Mouse (Mus musculus) forebrain, embryonic 12.5 days (tissue): ENCODE data around the gene Ep300. TPM values are rescaled to one million over a fixed set of nuclear protein-coding genes. Genes with fewer than 3 reads are reported as not detected.
"Not testable (repeated sequence)": the region's sequence is repeated elsewhere in the genome, so short reads cannot be mapped to it uniquely, and the experiment has no call there.

ENCODE experiments used
- ATAC-seq: fragments of 200-750 bp; cut with Nextera tagmentation; 2 replicates; pipeline ENCODE4 v1.8.0; 2017; ENCODE audit warnings: moderate TSS enrichment; ENCODE audit not compliant: low FRiP score
- H3K27ac ChIP-seq: fragments of 300-500 bp; sonication (generic); 2 replicates; pipeline ENCODE4 v1.5.1; 2016; ENCODE audit warnings: mild to moderate bottlenecking
- H3K27me3 ChIP-seq: fragments of 300-500 bp; sonication (generic); 2 replicates; pipeline ENCODE4 v1.6.1; 2016; ENCODE audit warnings: mild to moderate bottlenecking
- H3K36me3 ChIP-seq: fragments of 300-500 bp; sonication (generic); replicated peaks from 2 replicates; pipeline ENCODE4 v1.6.1; 2016; ENCODE audit warnings: mild to moderate bottlenecking
- H3K4me1 ChIP-seq: fragments of 300-500 bp; sonication (generic); 2 replicates; pipeline ENCODE4 v1.6.1; 2016
- H3K4me2 ChIP-seq: fragments of 300-500 bp; sonication (generic); 2 replicates; pipeline ENCODE4 v1.6.1; 2016; ENCODE audit warnings: mild to moderate bottlenecking, moderate library complexity
- H3K4me3 ChIP-seq: fragments of 300-500 bp; sonication (generic); replicated peaks from 2 replicates; pipeline ENCODE4 v1.5.1; 2016; ENCODE audit warnings: mild to moderate bottlenecking
- H3K9ac ChIP-seq: fragments of 300-500 bp; sonication (generic); 2 replicates; pipeline ENCODE4 v1.6.1; 2016; ENCODE audit warnings: mild to moderate bottlenecking
- H3K9me3 ChIP-seq: fragments of 300-500 bp; sonication (generic); 2 replicates; pipeline ENCODE4 v1.6.1; 2016
- WGBS: fragments of 180-500 bp; shearing (Covaris S2); methylation state at CpG from one replicate; pipeline ENCODE4 v1.1.7; 2016; 5-methylcytosine and 5-hydroxymethylcytosine counted together
- microRNA-seq: library from miRNA; unstranded; fragments of <30 nt; microRNA quantifications from one replicate; pipeline ENCODE4, GENCODE M21; 2017
- polyA plus RNA-seq: library from polyadenylated mRNA; unstranded; fragments of >200 nt; fragmentation: Nextera tagmentation; extraction: Ambion mirVana; gene quantifications from 2 replicates; pipeline ENCODE4 v1.2.1, GENCODE M21; 2016

The Ep300 gene
- polyA plus RNA-seq, 1 experiment from 2014 or later, result 27.2 TPM

- no peaks in the 10 kb centered on the region for H3K36me3 ChIP-seq
- peaks cover 21% of the 10 kb centered on the region for H3K4me1 ChIP-seq
- under 1% methylated on average over 107 of the region's 107 CpGs for WGBS
- H3K4me2 ChIP-seq, result peak overlapping the region; percentile 95
- H3K27ac ChIP-seq, result no peak overlapping the region
- peak overlapping the region; percentile 59 for H3K4me3 ChIP-seq
- H3K9me3 ChIP-seq, result no peaks in the 10 kb centered on the region
- peaks cover 57% of the 10 kb centered on the region for H3K27me3 ChIP-seq
- peak overlapping the region; percentile 70 for H3K9ac ChIP-seq
- ATAC-seq, result peak; percentile 84
These were observed 109.1 kb downstream of the Ep300 start for GRCm38 (mm10) chr15:81693967-81694881.

DNA sequence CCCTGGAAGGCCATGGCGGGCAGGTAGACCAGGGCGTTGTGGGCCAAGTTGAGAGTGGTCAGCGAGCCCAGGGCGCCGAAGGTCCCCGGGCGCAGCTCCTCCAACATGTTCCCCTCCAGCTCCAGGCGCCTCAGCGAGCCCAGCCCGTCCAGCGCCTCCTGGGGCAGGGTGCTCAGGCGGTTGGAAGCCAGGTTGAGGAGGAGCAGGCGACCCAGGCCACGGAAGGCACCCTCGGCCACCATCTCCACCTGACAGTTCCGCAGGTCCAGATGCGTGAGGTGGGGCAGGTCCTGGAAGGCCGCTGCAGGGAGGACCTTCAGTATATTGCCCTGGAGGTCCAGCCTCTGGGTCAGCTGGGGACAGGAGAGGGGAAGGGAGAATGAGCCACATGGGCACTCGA is 109.7 kb downstream of the Ep300 start:
- H3K27ac ChIP-seq, result no peak overlapping the region
- 22% methylated on average over 16 of the region's 19 CpGs for WGBS

GRCm38 (mm10) chr15:81697175-81697574 is 112.0 kb downstream of the Ep300 start, which contains the start of gene Chadl:
Chadl (minus strand) TSS chr15:81697287.
- Histone ChIP-seq H3K9ac (no peak within 1 kb of the TSS), H3K27ac (no peak within 1 kb of the TSS), H3K36me3 (peaks cover 2% of the 10 kb centered on the region; the same call in 1 of the 2 replicates), H3K4me1 (peaks cover 21% of the 10 kb centered on the region), H3K27me3 (peaks cover 49% of the 10 kb centered on the region), H3K4me3 (no peak within 1 kb of the TSS), H3K4me2 (no peak within 1 kb of the TSS), H3K9me3 (no peaks in the 10 kb centered on the region)
- no peak for ATAC-seq
- 55% methylated on average over 7 of the region's 7 CpGs for WGBS

More for the DNA sequence above, 109.7 kb downstream of the Ep300 start:
- Histone ChIP-seq H3K9me3 (no peaks in the 10 kb centered on the region), H3K4me1 (peaks cover 21% of the 10 kb centered on the region), H3K36me3 (no peaks in the 10 kb centered on the region), H3K4me2 (peak overlapping the region; percentile 95), H3K27me3 (peaks cover 57% of the 10 kb centered on the region), H3K4me3 (peak overlapping the region; percentile 59), H3K9ac (peak overlapping the region; percentile 70)
- ATAC-seq, result no peak

DNA sequence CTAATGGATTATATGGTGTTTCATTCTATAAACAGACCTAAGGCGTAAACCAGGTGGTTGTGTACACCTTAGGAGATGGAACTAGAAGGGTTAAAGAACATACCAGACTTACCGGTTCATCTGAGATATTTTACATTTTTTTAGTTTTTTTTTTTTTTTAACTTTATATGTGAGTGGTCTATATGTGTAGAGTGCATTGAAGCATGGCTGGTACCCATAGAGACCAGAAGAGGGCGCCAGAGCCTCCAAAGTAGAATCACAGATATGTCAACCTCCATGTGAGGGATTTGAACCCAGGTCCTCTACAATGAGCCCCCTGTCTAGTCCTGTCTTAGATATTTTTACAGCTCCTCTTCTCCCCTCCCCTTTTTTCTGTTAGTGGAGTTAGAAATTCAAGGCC is 112.7 kb downstream of the Ep300 start:
- Histone ChIP-seq H3K9ac (no peak overlapping the region), H3K4me2 (no peak overlapping the region), H3K9me3 (no peaks in the 10 kb centered on the region), H3K4me1 (peaks cover 18% of the 10 kb centered on the region), H3K36me3 (peaks cover 7% of the 10 kb centered on the region), H3K27me3 (peaks cover 42% of the 10 kb centered on the region), H3K4me3 (no peak overlapping the region), H3K27ac (no peak overlapping the region)
- WGBS, result 48% methylated on average over 3 of the region's 3 CpGs
- no peak for ATAC-seq

DNA sequence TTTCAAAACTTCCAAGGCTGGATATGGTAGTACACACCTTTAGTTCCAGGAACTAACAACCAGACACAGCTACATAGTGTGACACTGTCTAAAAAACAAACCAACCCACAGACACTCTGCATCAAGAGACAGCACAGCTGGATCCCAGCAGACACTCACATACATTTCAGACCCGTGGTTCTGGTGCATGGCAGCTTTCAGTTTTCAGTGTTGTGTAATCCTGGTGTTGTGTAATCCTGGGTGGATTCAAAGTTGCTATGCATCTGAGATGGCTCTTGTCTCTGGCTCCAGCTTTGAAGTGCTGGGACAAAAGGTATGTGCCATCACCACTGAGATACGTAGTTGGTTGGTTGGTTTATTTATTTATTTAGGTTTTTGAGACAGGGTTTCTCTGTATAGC is 113.4 kb downstream of the Ep300 start:
- WGBS, result 81% methylated on average over 2 of the region's 2 CpGs
- H3K9me3 ChIP-seq, result no peaks in the 10 kb centered on the region
- H3K27me3 ChIP-seq, result peaks cover 35% of the 10 kb centered on the region
- no peak overlapping the region for H3K4me3 ChIP-seq
- H3K27ac ChIP-seq, result no peak overlapping the region
- peaks cover 14% of the 10 kb centered on the region for H3K4me1 ChIP-seq
- H3K36me3 ChIP-seq, result peaks cover 14% of the 10 kb centered on the region
- H3K9ac ChIP-seq, result no peak overlapping the region
- H3K4me2 ChIP-seq, result no peak overlapping the region
- ATAC-seq, result no peak

DNA sequence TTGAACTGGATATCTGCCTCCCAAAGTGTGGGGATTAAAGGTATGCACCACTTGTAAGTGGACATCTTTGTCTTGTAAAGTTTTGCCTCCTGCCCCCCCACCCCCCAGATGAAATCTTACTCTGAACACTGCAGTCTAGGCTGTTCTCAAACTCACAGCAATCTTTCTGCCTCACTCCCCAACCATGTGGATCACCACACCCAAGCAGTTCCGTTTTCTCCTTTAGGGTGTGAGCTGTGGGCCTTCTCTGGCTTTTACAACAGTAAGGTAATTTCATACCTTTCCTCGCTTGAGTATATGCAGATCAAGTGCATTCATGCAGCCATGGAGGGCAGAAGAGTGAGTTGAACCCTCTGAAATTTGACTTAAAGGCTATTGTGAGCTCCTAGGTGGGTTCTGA is 115.0 kb downstream of the Ep300 start:
- H3K27ac ChIP-seq, result no peak overlapping the region
- no peaks in the 10 kb centered on the region for H3K4me1 ChIP-seq
- H3K4me2 ChIP-seq, result no peak overlapping the region
- 74% methylated on average over 2 of the region's 2 CpGs for WGBS
- H3K9me3 ChIP-seq, result no peaks in the 10 kb centered on the region
- peaks cover 30% of the 10 kb centered on the region for H3K36me3 ChIP-seq
- H3K4me3 ChIP-seq, result no peak overlapping the region
- H3K27me3 ChIP-seq, result peaks cover 19% of the 10 kb centered on the region
- no peak overlapping the region for H3K9ac ChIP-seq
- ATAC-seq, result no peak

DNA sequence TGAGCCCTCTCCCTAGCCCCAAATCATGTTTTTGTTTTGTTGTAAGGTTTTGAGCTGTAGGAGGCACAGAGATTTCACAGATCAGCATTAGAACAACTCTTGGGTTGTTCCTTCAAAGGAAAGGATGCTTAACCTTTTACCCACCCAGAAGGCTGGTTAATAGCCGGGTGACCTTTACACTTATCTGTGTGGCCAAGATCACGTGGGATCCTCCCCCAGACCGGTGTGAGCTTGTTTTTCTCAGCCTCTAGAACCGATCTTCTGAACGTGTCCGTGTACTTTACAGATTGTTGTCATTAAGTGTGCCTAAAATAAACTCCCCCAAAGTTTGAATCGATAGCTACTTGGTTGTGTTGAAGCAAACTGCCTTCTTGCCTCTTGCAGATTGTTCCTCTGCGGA is 115.5 kb downstream of the Ep300 start:
- ATAC-seq, result no peak
- Histone ChIP-seq H3K27ac (no peak overlapping the region), H3K27me3 (peaks cover 15% of the 10 kb centered on the region), H3K36me3 (peaks cover 35% of the 10 kb centered on the region), H3K4me3 (no peak overlapping the region), H3K4me2 (no peak overlapping the region), H3K4me1 (no peaks in the 10 kb centered on the region), H3K9me3 (no peaks in the 10 kb centered on the region), H3K9ac (no peak overlapping the region)
- WGBS, result 87% methylated on average over 8 of the region's 8 CpGs

GRCm38 (mm10) chr15:81701350-81701749 is 116.2 kb downstream of the Ep300 start:
- peaks cover 42% of the 10 kb centered on the region for H3K36me3 ChIP-seq
- not testable (repeated sequence) for H3K27me3 ChIP-seq, H3K27ac ChIP-seq, H3K9ac ChIP-seq, H3K4me1 ChIP-seq, H3K9me3 ChIP-seq, ATAC-seq, H3K4me3 ChIP-seq, H3K4me2 ChIP-seq
- 77% methylated on average over 4 of the region's 4 CpGs for WGBS

Small RNAs within 50 kb of the gene (microRNA-seq; reads per million reads assigned to microRNA genes)
- gene Gm23880, result not detected

Other genes starting within 250 kb of the Ep300 start
- gene Slc25a17, start 224.5 kb upstream of the Ep300 start, polyA plus RNA-seq, result 104 and 108 TPM in 2 replicates
- gene St13, start 185.3 kb upstream of the Ep300 start, polyA plus RNA-seq, result 218 and 219 TPM in 2 replicates
- gene Xpnpep3, start 185.2 kb upstream of the Ep300 start, polyA plus RNA-seq, result 11.5 and 11.9 TPM in 2 replicates
- 1.7 and 2.4 TPM in 2 replicates for gene Dnajb7, start 177.1 kb upstream of the Ep300 start, polyA plus RNA-seq
- gene Rbx1, start 119.1 kb upstream of the Ep300 start, polyA plus RNA-seq, result 559 and 579 TPM in 2 replicates
- 36.8 and 39.6 TPM in 2 replicates for gene L3mbtl2, start 78.5 kb downstream of the Ep300 start, polyA plus RNA-seq
- gene Chadl, start 111.9 kb downstream of the Ep300 start, polyA plus RNA-seq, result 5.0 TPM in 2 replicates
- 45.8 and 51.3 TPM in 2 replicates for gene Zc3h7b, start 159.7 kb downstream of the Ep300 start, polyA plus RNA-seq
- gene Rangap1, start 160.2 kb downstream of the Ep300 start, polyA plus RNA-seq, result 166 and 174 TPM in 2 replicates
- gene Tef, start 217.1 kb downstream of the Ep300 start, polyA plus RNA-seq, result 25.8 and 27.2 TPM in 2 replicates